Mouse (Mus musculus): ENCODE results near the gene Prss44.
"Not testable (repeated sequence)": the region's sequence is repeated elsewhere in the genome, so short reads cannot be mapped to it uniquely, and the experiment has no call there.

The Prss44 gene

GRCm38 (mm10) chr9:110813789-110814188 lies at the start of gene Prss44:
Gene Prss44 (plus strand): TSS chr9:110813994.
- DNase-seq, result no peak

DNA sequence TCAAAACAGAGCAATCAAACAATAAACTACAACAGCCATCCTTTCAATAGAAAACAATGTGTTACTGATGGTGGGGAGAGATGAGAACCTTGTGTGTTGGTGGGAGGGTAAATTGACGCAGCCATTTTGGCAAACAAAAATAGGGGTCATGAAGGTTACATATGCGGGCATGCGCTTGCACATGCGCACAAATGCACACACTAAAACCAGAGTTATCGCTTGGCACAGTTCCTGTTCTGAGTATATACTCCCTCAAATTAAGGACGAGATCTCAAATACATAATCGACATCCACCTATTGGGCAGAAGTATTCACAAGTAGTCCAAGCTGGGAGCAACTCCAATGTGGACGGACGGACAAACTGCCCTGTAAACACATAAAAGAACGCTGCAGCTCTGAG lies 41.5 kb upstream of the Prss44 start:
- no peak for DNase-seq

- no peak for DNase-seq
Measured at GRCm38 (mm10) chr9:110774403-110775268, 39.2 kb upstream of the Prss44 start.

- no peak for DNase-seq
Measured at GRCm38 (mm10) chr9:110775269-110776022, 38.3 kb upstream of the Prss44 start.

DNA sequence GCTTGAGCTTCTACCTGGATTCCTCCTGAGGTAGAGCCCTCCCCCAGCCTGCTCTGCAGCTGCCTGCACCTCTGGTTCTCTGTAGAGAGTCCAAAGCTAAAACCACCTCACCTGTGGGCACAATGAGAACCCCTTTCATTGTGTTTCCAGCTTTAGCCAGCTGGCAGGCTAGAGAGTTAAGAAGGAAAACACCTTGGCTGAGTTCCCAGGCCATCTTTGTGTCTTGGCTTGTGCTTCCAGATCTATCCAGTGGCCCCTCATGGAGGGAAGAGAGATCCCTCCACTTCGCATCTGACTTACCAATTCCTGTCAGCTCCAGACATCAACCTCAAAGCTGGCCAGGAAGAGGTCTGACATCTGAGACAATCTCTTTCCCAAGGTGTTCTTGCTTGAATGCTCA lies 35.7 kb upstream of the Prss44 start:
- DNase-seq, result no peak

DNA sequence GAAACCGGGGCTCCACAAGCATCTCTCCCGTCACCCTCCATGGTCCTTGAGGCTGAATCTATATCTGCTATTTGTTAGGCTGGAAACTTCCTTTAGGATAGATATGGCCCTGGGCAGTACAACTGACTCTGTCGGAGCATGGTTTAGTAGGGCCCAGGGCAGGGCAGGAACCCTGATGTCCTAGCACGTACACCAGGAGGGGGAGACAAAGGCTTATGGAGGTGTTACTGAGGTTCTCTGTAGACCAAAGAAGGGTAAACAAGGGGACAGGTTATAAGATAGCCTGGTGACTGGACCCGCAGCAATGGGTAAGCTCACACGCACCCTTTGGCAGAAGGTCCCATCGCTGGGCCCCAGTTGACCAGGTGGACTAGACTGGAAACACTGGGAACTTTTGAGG lies 35.2 kb upstream of the Prss44 start:
- no peak for DNase-seq

DNA sequence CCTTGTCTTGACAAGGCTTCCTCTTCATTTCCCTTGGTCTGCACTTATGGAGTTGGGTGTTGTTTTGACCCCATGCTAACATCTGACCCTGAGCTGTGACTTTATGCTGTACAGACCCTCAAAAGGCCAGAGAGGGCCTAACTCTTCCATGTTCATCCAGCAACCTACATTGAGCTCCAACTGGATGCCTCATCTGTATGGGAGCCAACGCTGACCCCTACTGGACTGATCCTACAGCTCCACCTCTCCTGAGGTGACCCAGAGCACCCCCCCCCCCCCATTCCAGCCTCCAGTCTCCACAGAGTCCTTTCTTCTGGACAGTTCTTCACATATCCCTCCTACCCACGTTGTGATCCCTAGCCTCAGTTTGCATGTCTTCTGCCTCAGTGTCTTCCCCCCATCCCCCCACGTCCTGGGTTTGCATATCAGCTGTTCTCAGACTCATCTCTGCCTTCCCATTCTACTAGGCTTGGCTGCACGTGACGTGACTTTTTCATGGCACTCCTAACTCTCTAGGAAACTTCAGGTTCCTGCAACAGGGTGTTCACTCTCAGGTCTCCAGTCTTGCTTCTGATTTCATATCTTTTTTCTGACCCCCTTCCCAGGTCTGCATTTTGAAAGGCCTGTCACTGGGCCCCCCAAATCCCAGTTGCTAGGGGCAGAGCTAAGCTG lies 34.4 kb upstream of the Prss44 start:
- peak in 1 of 2 experiments; percentile 27 for DNase-seq

DNA sequence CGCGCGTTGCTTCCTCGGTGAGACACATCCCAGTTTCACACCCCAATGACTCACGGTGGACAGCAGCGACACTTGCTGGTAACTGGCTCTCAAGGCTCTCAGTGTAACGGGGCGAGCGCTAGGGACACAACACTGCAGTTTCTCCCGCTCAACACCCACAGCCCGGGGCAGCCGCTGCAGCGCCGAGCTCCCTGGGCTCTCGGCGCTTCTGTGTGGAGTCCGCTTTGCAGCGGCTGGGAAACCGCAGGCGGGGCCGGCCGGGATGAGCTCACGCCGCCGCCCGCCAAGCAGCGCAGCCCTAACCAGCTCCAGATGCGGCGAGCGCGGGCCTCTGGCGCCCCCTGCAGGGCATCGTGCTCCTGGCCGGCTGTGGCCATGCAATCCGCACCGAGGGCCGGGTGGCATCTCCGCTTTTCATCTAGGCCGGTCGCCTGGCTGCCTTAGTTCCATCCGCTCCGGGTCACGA lies 32.5 kb upstream of the Prss44 start:
- peak; percentile 97 to 98 for DNase-seq

DNA sequence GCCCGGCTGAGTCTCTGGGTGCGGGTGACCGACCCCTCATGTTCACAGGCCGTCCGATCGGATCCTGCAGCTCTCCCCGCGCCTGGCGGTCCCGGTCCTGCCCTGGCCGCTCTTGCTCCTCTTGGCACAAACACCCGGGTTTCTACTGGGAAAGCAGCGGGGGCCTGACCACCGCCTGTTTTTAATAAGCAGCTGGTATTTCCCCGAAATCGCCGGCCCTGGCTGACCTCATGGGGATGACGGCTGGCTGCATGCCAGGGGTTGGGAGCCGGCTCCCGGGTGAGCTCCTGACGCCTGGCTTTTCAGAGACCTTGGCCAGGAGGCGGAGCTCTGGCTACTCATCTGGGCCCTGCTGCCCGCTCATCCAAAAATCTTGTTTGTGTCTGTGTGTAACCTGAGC lies 32.1 kb upstream of the Prss44 start:
- DNase-seq, result peak; percentile 83 to 84

- no peak for DNase-seq
Measured at GRCm38 (mm10) chr9:110783611-110784010, 30.2 kb upstream of the Prss44 start.

DNA sequence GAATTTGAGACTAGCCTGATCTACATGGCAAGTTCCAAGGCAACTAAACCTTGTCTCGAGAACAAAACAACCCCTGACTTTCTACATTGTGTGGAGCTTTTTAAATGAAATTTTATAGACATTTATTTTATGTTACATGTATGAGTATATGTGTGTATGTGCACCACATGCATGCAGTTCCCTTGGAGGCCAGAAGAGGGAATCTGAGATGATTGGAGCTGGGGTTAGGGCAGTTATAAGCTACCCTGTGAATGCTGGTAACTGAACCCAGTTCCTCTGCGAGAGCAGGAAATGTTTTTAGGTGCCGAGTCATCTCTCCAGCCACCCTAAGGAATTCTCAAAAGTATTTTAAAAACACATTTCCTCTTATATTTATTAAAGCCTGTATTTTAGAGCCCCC lies 25.6 kb upstream of the Prss44 start:
- DNase-seq, result no peak

DNA sequence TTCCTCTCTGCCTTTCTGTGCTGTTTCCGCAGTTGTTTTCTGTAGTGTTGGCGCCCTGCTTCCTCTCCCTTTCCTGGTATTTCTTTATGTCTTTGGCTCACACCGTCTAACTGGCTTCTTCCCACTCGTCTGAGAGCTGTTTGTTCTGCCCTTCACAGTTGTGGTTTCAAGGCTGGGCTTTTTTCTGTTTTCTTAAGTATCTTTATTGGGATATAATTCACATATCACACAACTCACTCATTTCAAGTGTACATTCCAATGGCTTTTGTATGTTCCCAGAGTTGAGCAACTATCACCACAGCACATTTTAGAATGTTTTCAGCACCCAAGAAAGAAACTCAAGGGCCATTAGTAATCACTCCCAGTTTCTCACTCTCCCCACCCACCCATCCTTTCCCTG lies 23.3 kb upstream of the Prss44 start:
- no peak for DNase-seq

GRCm38 (mm10) chr9:110797013-110797412 lies 16.8 kb upstream of the Prss44 start:
- DNase-seq, result no peak

GRCm38 (mm10) chr9:110797866-110798265 lies 15.9 kb upstream of the Prss44 start, which contains the start of gene Prss42:
Gene Prss42 (plus strand): TSS chr9:110798166.
- DNase-seq, result no peak

DNA sequence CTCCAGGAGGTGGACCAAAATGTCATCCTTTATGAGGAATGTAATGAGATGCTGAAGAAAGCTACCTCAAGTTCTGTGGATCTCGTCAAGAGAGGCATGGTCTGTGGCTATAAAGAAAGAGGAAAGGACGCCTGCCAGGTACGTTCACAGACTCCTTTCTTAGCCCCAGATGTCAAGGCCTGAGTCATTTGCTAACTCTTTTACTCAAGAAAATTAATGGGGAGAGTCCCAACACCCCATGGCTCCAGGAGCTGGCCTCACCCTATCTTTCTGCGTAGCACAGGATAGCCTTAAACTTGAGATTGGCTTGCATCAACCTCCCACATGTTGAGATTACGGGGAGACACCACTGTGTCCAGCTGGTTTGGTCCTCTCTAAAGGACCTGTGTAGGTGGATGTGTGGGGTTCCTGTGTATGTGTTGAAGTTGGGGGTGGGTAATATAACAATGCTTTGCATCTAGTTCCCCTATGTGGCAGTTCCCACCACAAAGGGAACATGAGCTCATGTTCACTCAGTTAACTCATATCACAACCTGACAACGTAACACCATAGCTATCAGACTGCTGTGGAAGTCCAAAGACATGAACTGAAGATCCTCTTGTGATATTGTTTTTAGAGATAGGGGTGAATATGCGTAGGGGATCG lies 12.8 kb upstream of the Prss44 start:
- no peak for DNase-seq

GRCm38 (mm10) chr9:110803294-110803693 lies 10.5 kb upstream of the Prss44 start:
- DNase-seq, result no peak

DNA sequence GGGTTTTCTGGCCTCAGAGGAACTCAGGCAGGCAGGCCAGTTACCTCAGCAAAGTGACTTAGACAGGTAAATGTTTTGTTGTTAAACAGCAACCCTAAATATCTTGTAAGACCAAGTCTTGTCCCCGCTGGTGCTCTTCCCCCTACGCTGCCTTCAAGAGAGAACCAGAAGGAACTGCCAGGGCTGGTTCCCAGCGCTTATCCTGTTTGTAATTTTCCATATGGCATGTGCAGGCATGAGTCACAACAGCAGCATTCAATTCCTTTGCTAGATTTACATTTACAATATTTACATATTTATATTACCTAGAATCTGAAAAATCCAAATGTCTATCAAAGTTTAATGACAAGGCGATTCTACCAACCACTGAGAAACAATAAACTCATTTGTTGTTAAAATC lies 3.7 kb upstream of the Prss44 start:
- no peak for DNase-seq

DNA sequence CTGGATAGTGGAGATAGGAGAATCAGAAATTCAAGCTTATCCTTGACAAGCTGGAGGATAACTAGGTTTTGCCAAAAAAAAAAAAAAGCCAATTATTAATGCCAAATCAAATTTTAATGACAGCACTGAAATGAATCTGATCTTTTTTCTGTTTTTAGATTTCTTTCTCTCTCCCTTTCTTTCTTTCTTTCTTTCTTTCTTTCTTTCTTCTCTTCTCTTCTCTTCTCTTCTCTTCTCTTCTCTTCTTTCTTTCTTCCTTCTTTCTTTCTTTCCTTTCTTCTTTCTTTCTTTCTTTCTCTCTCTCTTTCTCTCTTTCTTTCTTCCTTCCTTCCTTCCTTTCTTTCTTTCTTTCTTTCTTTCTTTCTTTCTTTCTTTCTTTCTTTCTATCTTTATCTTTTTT lies 6.8 kb downstream of the Prss44 start:
- DNase-seq, result not testable (repeated sequence)

- DNase-seq, result no peak
Measured at GRCm38 (mm10) chr9:110821436-110821835, 7.6 kb downstream of the Prss44 start.

- no peak for DNase-seq
Measured at GRCm38 (mm10) chr9:110825426-110825825, 11.6 kb downstream of the Prss44 start.

DNA sequence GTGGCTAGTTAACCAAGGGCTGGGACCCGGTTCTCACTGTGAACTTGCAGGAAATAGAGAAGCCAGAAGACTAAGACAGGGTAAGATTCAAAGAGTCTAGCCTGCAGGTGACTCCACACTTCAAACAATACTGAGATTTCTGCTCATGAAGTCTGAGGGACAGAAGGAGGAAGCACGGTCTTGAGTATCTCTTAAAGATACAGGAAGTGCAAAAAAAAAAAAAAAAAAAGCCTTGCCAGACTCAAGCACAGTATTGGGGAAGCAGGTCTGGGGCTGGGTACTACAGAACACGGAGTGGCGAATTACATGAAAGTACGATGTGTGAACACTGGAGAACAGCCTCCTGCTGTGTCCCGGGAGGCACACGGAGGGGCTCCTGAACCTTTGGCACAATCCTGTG lies 12.0 kb downstream of the Prss44 start:
- no peak for DNase-seq

DNA sequence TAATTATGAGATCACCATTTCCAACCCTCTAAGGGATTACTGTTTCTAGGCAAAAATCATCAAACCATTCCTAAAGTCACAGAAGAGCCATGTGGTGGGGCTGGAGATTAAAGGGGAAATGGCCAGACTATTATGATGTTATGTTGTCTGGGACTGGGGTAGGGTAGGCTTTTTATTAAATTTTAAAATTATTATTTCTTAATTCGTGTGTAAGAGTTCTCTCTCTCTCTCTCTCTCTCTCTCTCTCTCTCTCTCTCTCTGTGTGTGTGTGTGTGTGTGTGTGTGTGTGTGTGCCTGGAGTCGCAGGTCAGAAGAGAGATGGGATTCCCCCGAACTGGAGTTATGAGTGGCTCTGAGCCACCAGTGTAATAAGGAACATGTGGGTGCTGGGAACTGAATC lies 12.6 kb downstream of the Prss44 start, which contains the start of gene Prss43:
Gene Prss43, plus strand, starts transcription at position 301 of the 400 bp plus-strand sequence.
- no peak for DNase-seq

DNA sequence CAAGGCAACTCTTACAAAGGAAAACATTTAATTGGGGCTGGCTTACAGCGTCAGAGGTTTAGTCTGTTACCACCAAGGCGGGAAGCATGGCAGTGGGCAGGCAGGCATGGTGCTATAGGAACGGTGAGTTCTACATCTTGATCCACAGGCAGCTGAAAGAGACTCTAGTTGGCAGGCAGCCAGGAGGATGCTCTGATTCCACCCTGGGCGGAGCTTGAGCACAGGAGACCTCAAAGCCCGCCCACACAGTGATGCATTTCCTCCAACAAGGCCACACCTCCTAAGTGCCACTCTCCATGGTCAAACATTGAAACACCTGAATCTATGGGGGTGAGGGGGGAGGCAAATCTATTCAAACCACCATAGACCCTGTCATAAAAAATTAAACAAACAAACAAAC lies 19.2 kb downstream of the Prss44 start:
- DNase-seq, result no peak
